Mouse (Mus musculus) v-Abl transformed pro-B cells (cell line): ENCODE measurements at regions not wholly inside any gene's neighbourhood (a gene's known extent, or its start where the extent isn't known, plus 50 kb on each side); places are given as distances from the start of the nearest gene placed in this dataset.

Experiments
- in situ Hi-C, 2 experiments: fragments of 400-800 bp; cut with MboI; formaldehyde crosslinking; loops; one replicate each; pipeline ENCODE4 v1.15.1; 2025; ENCODE audit not compliant: unreplicated experiment in 2 of 2

- in situ Hi-C loops = no loop called here
Observed at GRCm38 (mm10) chr13:48154414-48155105, 106.5 kb upstream of the Id4 start.

- in situ Hi-C loops = no loop called here
Observed at GRCm38 (mm10) chr13:48159020-48159910, 101.8 kb upstream of the Id4 start.

- in situ Hi-C loops = no loop called here
Observed at GRCm38 (mm10) chr13:48160161-48160560, 100.9 kb upstream of the Id4 start.

- in situ Hi-C loops = no loop called here
Observed at GRCm38 (mm10) chr13:48161339-48161738, 99.7 kb upstream of the Id4 start.

GRCm38 (mm10) chr13:48164586-48164985 is 96.4 kb upstream of the Id4 start:
- in situ Hi-C loops = no loop called here

- in situ Hi-C loops = no loop called here
Observed at GRCm38 (mm10) chr13:48165838-48166237, 95.2 kb upstream of the Id4 start.

GRCm38 (mm10) chr13:48167976-48168375 is 93.1 kb upstream of the Id4 start:
- in situ Hi-C loops = no loop called here

GRCm38 (mm10) chr13:48171309-48171953 is 89.6 kb upstream of the Id4 start:
- in situ Hi-C loops = no loop called here

GRCm38 (mm10) chr13:48171994-48172393 is 89.0 kb upstream of the Id4 start:
- in situ Hi-C loops = no loop called here

GRCm38 (mm10) chr13:48192476-48192875 is 68.6 kb upstream of the Id4 start:
- in situ Hi-C loops = no loop called here

- in situ Hi-C loops = no loop called here
Observed at GRCm38 (mm10) chr13:48193942-48194341, 67.1 kb upstream of the Id4 start.

GRCm38 (mm10) chr13:48207824-48208223 is 53.2 kb upstream of the Id4 start:
- in situ Hi-C loops = no loop called here
